Mouse (Mus musculus): ENCODE data around the gene Psrc1. TPM values are rescaled to one million over a fixed set of nuclear protein-coding genes. Genes with fewer than 3 reads are reported as not detected.
A peak's percentile ranks its signal among the peaks of the same experiment; 100 is the strongest.

The Psrc1 gene
- polyA plus RNA-seq, 1 experiment from 2014 or later = 53.5 TPM

- Histone ChIP-seq H3K4me3 (ENCODE audit: low read depth, low read length) (no peak overlapping the region), H3K9ac (ENCODE audit: low read depth, low read length) (no peak overlapping the region), H3K4me1 (replicated peaks; ENCODE audit: control insufficient read depth, insufficient read depth, low read length) (peaks cover 30% of the 10 kb centered on the region), H3K27me3 (ENCODE audit: control insufficient read depth, insufficient read depth, low read length) (no peaks in the 10 kb centered on the region), H3K4me2 (replicated peaks; ENCODE audit: low read depth, low read length) (no peak overlapping the region), H3K27ac (ENCODE audit: low read depth, low read length) (0 out of 2 replicates have a peak overlapping the region, but pooled peaks have one; percentile 12), H3K36me3 (ENCODE audit: control insufficient read depth, insufficient read depth, low read length) (peaks cover 10% of the 10 kb centered on the region), H3K9me3 (ENCODE audit: control insufficient read depth, low read length) (no peaks in the 10 kb centered on the region)
- 46% methylated on average over 6 of the region's 6 CpGs for WGBS
- ATAC-seq (ENCODE audit: low FRiP score) = no peak
- no peak for DNase-seq (ENCODE audit: low spot score)
Observed at GRCm38 (mm10) chr3:108423006-108423405, 39.4 kb downstream of the Psrc1 start.

DNA sequence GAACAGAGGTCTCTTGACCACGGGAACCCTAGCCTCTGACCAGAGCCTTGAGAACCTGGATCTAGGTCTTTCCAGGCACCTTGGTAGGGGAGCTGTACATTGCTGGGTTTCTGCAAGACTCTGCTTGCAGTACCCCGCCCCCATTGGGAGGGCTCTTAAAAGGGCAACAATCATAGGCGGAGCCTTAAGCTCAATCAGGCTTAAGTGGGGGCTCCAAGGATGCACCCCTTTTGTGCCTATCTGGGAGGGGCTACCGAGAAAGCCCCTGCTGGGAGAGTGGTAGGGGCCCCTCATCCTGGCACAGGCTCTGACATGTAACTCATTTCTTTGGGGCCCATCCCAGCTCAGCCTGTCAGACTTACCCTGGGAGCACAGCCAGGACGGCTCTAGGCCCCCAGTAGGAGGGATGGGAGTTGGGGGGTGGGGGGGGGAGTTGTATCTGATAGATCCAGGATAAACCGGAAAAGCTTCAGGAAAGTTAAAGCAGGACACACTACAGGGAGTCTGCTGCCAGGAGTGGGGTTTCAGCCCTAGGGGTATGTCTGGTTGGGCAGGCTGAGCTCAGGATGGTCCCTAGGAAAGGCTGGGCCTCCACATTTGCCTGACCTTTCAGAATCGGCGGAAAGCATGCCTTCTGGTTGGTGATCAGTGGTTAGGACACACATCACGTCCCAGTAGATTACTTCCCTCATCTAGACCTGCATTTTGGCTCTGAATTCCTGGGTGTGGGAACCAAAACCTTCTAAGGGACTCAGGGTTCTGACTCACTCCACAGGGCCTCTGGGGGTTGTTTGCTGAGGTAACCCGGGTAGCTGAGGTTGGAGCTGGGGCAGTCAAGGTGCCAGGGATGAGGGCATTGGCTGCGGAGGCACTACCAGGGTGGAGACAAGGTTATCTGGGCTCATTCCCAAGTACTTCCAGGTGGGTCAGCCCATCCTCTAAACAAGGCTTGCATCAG lies 40.5 kb downstream of the Psrc1 start:
- Histone ChIP-seq H3K9me3 (ENCODE audit: control insufficient read depth, low read length) (no peaks in the 10 kb centered on the region), H3K9ac (ENCODE audit: low read depth, low read length) (peak overlapping the region; percentile 42; the same call in 1 of the 2 replicates), H3K4me3 (ENCODE audit: low read depth, low read length) (no peak overlapping the region), H3K4me1 (replicated peaks; ENCODE audit: control insufficient read depth, insufficient read depth, low read length) (peaks cover 30% of the 10 kb centered on the region), H3K27ac (ENCODE audit: low read depth, low read length) (peak overlapping the region; percentile 51), H3K27me3 (ENCODE audit: control insufficient read depth, insufficient read depth, low read length) (no peaks in the 10 kb centered on the region), H3K4me2 (replicated peaks; ENCODE audit: low read depth, low read length) (peak overlapping the region; percentile 19; the same call in 1 of the 2 replicates), H3K36me3 (ENCODE audit: control insufficient read depth, insufficient read depth, low read length) (peaks cover 19% of the 10 kb centered on the region)
- DNase-seq (ENCODE audit: low spot score) (peak; percentile 68), ATAC-seq (ENCODE audit: low FRiP score) (peak; percentile 53)
- 18% methylated on average over 11 of the region's 11 CpGs for WGBS

GRCm38 (mm10) chr3:108424944-108425623 lies 41.4 kb downstream of the Psrc1 start:
- H3K9ac ChIP-seq (ENCODE audit: low read depth, low read length) = peak overlapping the region; percentile 38; the same call in 1 of the 2 replicates
- H3K27ac ChIP-seq (ENCODE audit: low read depth, low read length) = peak overlapping the region; percentile 86
- ATAC-seq (ENCODE audit: low FRiP score) = peak; percentile 63
- H3K27me3 ChIP-seq (ENCODE audit: control insufficient read depth, insufficient read depth, low read length) = no peaks in the 10 kb centered on the region
- H3K36me3 ChIP-seq (ENCODE audit: control insufficient read depth, insufficient read depth, low read length) = peaks cover 19% of the 10 kb centered on the region
- H3K9me3 ChIP-seq (ENCODE audit: control insufficient read depth, low read length) = no peaks in the 10 kb centered on the region
- no peak overlapping the region for H3K4me2 ChIP-seq (replicated peaks; ENCODE audit: low read depth, low read length)
- 48% methylated on average over 7 of the region's 7 CpGs for WGBS
- DNase-seq (ENCODE audit: low spot score) = no peak
- H3K4me1 ChIP-seq (replicated peaks; ENCODE audit: control insufficient read depth, insufficient read depth, low read length) = peaks cover 30% of the 10 kb centered on the region
- no peak overlapping the region for H3K4me3 ChIP-seq (ENCODE audit: low read depth, low read length)

GRCm38 (mm10) chr3:108425624-108426018 lies 42.0 kb downstream of the Psrc1 start:
- peaks cover 19% of the 10 kb centered on the region for H3K36me3 ChIP-seq (ENCODE audit: control insufficient read depth, insufficient read depth, low read length)
- no peak overlapping the region for H3K4me2 ChIP-seq (replicated peaks; ENCODE audit: low read depth, low read length)
- H3K4me1 ChIP-seq (replicated peaks; ENCODE audit: control insufficient read depth, insufficient read depth, low read length) = peaks cover 30% of the 10 kb centered on the region
- DNase-seq (ENCODE audit: low spot score) (no peak), ATAC-seq (ENCODE audit: low FRiP score) (no peak)
- H3K27ac ChIP-seq (ENCODE audit: low read depth, low read length) = peak overlapping the region; percentile 86
- H3K27me3 ChIP-seq (ENCODE audit: control insufficient read depth, insufficient read depth, low read length) = no peaks in the 10 kb centered on the region
- H3K4me3 ChIP-seq (ENCODE audit: low read depth, low read length) = no peak overlapping the region
- H3K9ac ChIP-seq (ENCODE audit: low read depth, low read length) = peak overlapping the region; percentile 38; the same call in 1 of the 2 replicates
- no peaks in the 10 kb centered on the region for H3K9me3 ChIP-seq (ENCODE audit: control insufficient read depth, low read length)
- 67% methylated on average over 6 of the region's 6 CpGs for WGBS

DNA sequence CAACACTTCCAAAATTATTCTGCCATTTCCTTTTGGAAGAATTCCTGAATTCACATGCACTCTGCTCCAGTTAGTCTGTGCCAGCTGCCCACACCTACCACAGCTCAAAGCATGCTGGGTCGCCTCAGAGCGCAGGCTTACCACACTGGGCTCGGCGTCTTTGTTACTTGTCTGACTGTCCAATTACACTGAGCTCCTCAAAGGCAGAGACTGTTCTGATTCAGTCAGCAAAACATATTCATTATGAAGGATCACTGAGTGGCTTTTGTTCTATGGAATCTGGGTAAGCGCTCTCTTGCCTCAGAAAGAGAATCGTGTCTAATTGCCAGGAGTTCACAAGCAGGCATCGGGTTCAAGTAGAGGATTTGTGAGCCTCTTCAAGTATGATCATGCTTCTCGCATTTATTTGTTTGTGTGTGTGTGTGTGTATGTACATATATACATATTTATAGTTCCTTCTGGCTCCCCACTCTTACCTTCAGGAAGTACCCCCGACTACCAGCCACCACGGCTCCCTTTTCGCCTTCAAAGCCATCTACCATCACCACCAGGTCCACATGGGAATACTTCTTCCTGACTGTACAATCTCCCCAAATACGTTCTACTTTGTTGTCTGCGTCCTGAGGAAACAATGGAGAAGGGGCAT lies 49.0 kb downstream of the Psrc1 start:
- peak overlapping the region; percentile 53 for H3K9ac ChIP-seq (ENCODE audit: low read depth, low read length)
- peaks cover 14% of the 10 kb centered on the region for H3K36me3 ChIP-seq (ENCODE audit: control insufficient read depth, insufficient read depth, low read length)
- DNase-seq (ENCODE audit: low spot score) (peak; percentile 54), ATAC-seq (ENCODE audit: low FRiP score) (peak; percentile 26; the same call in 1 of the 2 replicates)
- peak overlapping the region; percentile 99 for H3K27ac ChIP-seq (ENCODE audit: low read depth, low read length)
- 0 out of 2 replicates have a peak overlapping the region, but pooled peaks have one; percentile 18 for H3K4me2 ChIP-seq (replicated peaks; ENCODE audit: low read depth, low read length)
- 38% methylated on average over 13 of the region's 13 CpGs for WGBS
- no peaks in the 10 kb centered on the region for H3K9me3 ChIP-seq (ENCODE audit: control insufficient read depth, low read length)
- no peaks in the 10 kb centered on the region for H3K27me3 ChIP-seq (ENCODE audit: control insufficient read depth, insufficient read depth, low read length)
- no peak overlapping the region for H3K4me3 ChIP-seq (ENCODE audit: low read depth, low read length)
- peaks cover 19% of the 10 kb centered on the region for H3K4me1 ChIP-seq (replicated peaks; ENCODE audit: control insufficient read depth, insufficient read depth, low read length)

- H3K4me1 ChIP-seq (replicated peaks; ENCODE audit: control insufficient read depth, insufficient read depth, low read length) = peaks cover 19% of the 10 kb centered on the region
- peak overlapping the region; percentile 53 for H3K9ac ChIP-seq (ENCODE audit: low read depth, low read length)
- H3K9me3 ChIP-seq (ENCODE audit: control insufficient read depth, low read length) = no peaks in the 10 kb centered on the region
- 14% methylated on average over 18 of the region's 18 CpGs for WGBS
- no peaks in the 10 kb centered on the region for H3K27me3 ChIP-seq (ENCODE audit: control insufficient read depth, insufficient read depth, low read length)
- DNase-seq (ENCODE audit: low spot score) (peak; percentile 92), ATAC-seq (ENCODE audit: low FRiP score) (peak; percentile 95)
- H3K4me2 ChIP-seq (replicated peaks; ENCODE audit: low read depth, low read length) = peak overlapping the region; percentile 18
- peaks cover 11% of the 10 kb centered on the region for H3K36me3 ChIP-seq (ENCODE audit: control insufficient read depth, insufficient read depth, low read length)
- H3K4me3 ChIP-seq (ENCODE audit: low read depth, low read length) = no peak overlapping the region
- H3K27ac ChIP-seq (ENCODE audit: low read depth, low read length) = peak overlapping the region; percentile 99
Observed at GRCm38 (mm10) chr3:108433188-108433880, 49.7 kb downstream of the Psrc1 start.

DNA sequence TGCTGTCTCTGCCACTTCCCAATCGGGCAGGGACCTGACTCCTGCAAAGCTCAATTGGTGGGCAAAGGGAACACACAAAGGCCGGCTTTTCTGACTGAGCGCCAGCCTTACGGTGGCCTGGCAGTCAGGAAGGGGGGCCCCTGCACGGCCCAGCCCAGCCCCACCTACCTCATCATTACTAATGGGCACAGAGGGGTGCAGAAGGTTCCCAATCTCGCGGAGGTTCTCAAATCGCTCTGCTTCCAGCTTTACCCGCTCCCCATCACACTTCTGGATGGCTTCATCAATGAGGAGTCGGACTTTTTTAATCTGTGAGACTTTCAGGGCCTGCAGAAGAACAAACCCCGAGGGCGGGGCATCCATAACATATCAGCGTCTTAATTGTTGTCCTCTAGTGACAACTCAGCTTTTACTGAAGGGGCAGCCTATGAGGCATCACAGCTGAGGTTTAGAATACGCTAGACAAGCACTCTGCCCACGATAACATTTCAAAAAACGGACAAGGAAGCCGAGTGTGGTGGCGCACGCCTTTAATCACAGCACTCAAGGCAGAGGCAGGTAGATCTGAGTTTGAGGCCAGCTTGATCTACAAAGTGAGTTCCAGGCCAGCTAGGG lies 50.3 kb downstream of the Psrc1 start:
- Histone ChIP-seq H3K27me3 (ENCODE audit: control insufficient read depth, insufficient read depth, low read length) (no peaks in the 10 kb centered on the region), H3K36me3 (ENCODE audit: control insufficient read depth, insufficient read depth, low read length) (peaks cover 5% of the 10 kb centered on the region; the same call in 1 of the 2 replicates), H3K27ac (ENCODE audit: low read depth, low read length) (peak overlapping the region; percentile 99), H3K9me3 (ENCODE audit: control insufficient read depth, low read length) (no peaks in the 10 kb centered on the region), H3K9ac (ENCODE audit: low read depth, low read length) (peak overlapping the region; percentile 7), H3K4me3 (ENCODE audit: low read depth, low read length) (no peak overlapping the region), H3K4me1 (replicated peaks; ENCODE audit: control insufficient read depth, insufficient read depth, low read length) (peaks cover 19% of the 10 kb centered on the region), H3K4me2 (replicated peaks; ENCODE audit: low read depth, low read length) (peak overlapping the region; percentile 12)
- DNase-seq (ENCODE audit: low spot score) (no peak), ATAC-seq (ENCODE audit: low FRiP score) (peak; percentile 91)
- WGBS = 21% methylated on average over 19 of the region's 19 CpGs

All from hindbrain, embryonic 11.5 days (tissue).